Mouse (Mus musculus): ENCODE measurements around the gene Slpi.

Slpi gene
- long read RNA-seq, experiment 1, partial matches to known transcripts = 1 of 2 reads
- long read RNA-seq, experiment 1, other reads (novel, unspliced or antisense) = 0 of 2 reads
- long read RNA-seq, experiment 2, partial matches to known transcripts = 0 of 3 reads
- long read RNA-seq, experiment 2, other reads (novel, unspliced or antisense) = 0 of 3 reads

DNA sequence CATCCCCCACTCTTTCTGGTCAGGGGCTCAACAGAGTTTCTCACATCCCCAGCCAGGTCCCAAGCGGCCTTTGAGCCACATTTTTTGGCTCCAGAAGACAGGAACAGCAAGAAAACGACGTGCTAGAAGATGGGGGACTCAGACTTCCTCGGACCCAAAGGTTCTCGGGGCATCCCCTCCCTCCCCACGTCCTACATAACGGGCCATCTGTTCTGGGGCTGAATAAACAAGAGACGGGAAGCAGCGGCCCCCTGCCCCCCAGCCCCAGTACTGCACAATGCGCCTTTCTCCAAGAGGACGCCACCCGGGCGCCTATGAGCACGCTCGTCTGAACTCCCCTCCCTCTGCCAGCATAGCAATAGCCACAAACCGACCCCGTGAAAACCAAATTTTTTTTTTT, at the start of gene Slpi:
Slpi (minus strand) TSS at position 76 of the 400 bp plus-strand sequence.
- intact Hi-C loops (cut with DNase I) = loop anchor here (5.0 to 10.0 kb wide), 3 partner anchors 37 to 287 kb away; no protein-coding TSS in a partner anchor

DNA sequence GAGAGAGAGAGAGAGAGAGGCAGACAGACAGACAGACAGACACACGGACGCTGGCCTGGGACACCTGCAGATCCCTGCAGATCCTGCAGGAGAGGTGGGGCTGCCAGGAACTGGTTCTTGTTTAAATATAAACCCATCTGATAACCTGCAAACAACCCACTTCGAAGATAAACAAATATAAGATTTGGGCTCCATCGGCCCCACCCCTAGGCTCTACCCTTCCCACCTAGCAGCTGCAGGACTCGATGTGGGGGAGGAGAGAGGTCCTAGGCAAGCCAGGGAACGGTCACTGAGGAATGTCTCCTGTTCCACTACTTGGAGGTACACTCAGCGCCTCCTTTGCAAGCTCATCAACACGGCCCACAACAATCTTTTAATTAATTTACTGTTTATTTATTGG, 49.4 kb upstream of the Slpi start:
- intact Hi-C loops (cut with DNase I) = no loop called here

- intact Hi-C loops (cut with DNase I) = no loop called here
These were observed 48.8 kb upstream of the Slpi start for GRCm38 (mm10) chr2:164437710-164438109.

DNA sequence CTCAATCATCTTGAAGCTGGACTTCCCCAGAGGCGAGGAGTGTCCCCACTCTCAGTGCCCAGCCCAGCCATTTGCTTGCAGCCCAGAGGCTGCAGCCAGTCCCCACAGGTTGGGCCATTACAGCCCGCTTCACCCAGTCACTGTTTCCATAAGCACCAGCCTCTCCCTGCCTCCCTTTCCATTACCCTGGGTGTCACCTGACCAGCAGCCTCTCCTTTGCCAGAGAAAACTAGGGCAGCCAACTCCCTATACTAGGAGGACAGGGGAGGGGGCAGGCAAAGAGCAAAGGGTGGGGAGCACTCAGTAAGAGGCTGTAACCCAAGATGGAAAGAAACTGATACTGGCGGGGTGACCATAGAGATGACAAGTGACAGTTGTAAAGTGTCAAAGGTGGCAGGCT, 48.1 kb upstream of the Slpi start:
- intact Hi-C loops (cut with DNase I) = no loop called here

DNA sequence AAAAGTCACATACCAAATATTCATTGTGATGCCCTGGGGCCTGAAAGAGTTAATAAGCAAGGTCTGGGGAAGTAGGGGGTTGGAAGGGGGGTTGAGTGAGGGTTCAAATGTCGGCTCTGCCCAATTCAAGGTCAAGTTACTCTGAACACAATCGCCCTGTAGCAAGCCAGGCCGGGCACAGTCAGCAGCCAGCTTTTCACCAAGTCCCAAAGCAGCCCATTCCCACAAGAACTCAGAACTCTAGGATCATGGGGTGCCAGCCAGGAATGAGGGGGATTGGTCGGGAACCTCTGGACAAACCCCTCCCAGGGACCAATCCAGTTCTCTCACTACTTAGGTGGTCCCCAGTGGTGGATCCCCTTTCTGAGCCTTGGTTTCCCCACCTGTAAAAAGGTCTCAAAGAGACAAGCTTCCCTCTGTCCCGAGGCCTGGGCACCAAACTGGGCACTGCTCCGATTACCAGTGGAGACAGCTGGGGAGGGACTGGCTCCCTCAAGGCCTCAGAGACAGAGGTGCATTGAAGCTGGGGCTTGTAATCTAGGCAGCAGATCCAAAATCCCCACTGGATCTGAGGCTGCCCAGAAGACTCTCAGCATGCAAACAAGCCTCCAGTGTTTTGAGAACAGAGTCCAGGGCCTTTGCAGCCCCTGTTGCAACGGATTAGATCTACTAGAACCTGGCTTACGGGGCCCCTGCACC, 47.5 kb upstream of the Slpi start:
- intact Hi-C loops (cut with DNase I) = no loop called here

DNA sequence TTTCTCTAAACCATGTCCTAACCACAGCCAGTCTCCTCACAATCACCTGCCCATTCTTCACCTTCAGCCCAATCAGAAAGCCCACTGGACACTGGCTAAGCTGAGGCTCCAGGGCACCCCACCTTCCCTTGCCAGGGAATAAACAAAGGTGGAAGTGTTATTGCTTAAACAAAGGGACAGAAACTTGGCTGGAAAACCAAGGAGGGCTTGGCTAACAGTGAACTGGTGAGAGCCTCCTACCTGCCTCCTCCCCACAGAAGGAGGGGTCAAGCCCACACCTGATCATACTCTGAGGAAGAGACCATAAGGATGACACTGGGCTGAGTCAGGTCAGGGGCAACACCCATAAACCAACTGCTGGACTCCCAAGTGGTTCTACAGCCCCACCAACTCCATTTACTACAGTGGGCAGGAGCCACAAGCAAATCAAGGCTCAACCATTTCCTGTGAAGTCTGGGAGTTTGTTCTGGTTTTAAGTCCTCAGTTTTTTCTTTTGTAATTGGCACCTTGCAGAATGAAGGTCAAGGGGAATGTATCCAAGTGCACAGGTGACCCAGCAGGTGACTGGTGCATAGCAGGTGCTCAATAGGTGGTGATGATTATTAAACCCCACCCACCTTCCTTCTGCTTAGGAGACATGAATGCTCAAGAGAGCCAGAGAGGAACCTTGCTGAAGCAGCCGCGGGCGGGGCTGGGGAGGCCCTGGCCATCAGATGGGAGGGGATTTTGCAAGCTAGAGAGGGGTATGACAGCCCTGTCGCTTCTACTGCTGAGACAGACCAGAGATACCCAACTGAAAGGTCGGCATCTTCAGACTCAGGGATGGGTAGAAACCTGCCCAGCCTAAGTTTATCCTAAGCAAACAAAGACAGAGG, 46.6 kb upstream of the Slpi start:
- intact Hi-C loops (cut with DNase I) = no loop called here

GRCm38 (mm10) chr2:164434681-164435080, 45.8 kb upstream of the Slpi start:
- intact Hi-C loops (cut with DNase I) = no loop called here

- intact Hi-C loops (cut with DNase I) = no loop called here
These were observed 44.5 kb upstream of the Slpi start for GRCm38 (mm10) chr2:164433278-164433895.

- intact Hi-C loops (cut with DNase I) = no loop called here
These were observed 43.8 kb upstream of the Slpi start for GRCm38 (mm10) chr2:164432541-164433191.

DNA sequence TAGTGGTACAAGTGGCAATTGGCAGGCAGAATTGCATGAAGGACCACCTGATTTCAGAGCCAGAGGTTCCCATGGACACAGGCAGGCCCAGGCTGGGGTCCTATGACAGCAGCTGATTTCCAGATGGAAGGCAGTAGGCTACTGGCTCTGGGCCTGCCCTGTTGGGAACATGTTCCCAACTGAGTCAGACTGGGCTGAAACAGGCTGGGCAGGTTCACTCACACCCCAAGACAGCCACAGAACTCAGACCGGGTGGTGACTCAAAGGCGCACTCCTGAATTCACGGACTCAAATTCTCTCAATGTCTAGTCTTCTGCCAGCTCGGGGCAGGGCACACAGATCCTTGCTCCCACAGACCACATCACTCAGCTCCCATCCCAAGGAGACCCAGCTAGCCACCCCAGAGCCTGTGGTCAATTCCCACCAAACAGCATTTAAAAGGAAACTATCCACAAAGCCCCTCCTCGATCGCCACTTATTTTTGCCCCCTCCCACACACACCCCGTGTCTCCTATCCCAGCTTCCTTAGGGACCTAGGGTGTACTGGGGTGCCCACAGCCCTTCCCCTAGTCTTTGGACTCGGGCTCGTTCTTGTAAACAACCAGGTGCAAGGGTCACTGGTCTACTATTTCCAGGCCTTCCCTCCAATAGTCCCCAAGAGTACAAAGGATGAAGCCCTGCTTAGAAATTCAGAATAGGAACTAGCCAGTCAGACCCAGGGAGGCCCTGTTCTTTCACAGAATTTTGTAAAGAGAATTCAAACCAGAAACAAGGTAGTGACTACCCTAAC, 43.0 kb upstream of the Slpi start:
- intact Hi-C loops (cut with DNase I) = no loop called here

DNA sequence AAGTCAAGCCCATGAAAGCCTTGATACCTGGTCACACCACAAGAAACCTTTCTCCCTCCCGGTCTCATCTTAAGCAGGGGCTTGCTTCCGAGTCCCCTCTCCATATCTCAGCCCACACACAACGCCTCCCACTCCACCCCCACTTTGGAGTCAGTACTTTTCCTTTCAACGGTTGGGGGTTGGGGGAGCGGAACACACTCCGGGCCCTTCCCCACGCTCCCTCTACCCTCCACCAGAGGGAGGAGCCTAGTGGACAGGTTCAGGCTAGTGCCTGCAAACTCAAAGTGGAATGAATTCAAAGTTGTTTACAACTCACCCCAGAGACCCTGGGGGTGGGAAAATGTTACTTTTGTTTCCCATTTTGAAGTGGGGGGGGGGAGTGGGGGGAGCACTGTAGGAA, 41.8 kb upstream of the Slpi start:
- intact Hi-C loops (cut with DNase I) = no loop called here

DNA sequence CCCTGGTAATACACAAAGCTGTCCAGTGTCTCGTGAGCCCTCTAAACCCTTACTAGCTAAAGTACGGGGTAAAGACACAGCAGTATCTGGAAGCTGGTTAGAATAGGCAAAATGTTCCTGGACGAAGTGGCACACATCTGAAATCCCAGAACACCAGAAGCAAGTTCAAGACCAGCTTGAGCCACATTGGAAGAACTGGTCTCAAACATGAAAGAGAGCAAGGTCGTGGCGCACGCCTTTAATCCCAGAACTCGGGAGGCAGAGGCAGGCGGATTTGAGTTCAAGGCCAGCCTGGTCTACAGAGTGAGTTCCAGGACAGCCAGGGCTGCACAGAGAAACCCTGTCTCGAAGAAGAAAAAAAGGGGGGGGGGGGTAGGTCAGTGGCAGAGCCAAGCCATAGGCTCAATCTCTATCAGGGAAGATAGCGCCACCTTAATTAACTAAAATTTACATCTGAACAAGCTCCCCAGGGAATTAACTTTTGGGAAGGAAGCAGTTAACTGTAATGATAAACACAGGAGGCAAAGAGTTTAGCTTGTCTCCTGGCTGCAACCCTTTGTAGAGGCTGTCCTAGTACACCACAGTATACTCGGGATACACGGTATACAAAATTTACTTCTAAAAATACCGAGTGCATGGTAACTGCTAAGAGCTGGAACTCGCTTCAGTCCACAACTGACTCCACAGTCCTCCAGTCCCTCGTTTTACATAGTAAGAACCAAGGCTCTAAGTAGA, 41.2 kb upstream of the Slpi start:
- intact Hi-C loops (cut with DNase I) = no loop called here

DNA sequence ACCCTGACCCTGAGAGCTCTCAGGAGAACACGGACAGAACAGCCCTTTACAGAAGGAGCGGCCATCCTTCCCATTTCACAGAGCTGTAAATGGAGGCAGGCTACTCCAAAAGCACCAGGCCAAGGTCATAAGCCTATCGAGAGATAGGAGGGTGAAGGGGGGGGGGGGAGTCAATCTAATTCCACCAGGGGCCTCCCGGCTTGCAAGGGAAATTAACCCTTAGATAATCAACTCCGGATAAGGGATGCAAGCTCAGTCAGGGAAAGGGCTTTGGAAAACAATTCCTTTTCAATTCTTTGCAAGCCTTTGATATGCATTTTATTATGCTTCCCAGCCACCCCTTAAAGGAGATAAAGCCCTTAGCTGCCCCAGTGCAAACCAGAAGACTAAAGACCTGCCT, 39.6 kb upstream of the Slpi start:
- intact Hi-C loops (cut with DNase I) = no loop called here

DNA sequence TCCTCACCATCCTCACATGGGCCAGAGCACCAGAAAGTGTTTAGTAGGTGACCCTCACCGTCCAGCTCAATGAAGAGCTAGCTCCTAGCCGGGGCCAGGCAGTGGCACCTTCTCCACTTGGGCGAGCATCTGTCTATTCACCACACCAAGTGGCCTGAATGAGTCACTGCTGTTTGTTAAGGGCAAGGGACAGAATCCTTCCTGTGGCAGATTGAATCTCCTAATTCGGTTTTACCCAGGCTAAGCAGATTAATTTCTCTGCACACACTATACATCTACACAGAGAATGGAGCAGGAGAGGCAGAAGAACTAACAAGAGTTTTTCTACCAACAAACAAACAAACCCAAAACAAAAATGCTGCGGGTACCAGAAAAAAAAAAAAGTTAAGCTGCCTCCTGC, 38.1 kb upstream of the Slpi start:
- intact Hi-C loops (cut with DNase I) = no loop called here

DNA sequence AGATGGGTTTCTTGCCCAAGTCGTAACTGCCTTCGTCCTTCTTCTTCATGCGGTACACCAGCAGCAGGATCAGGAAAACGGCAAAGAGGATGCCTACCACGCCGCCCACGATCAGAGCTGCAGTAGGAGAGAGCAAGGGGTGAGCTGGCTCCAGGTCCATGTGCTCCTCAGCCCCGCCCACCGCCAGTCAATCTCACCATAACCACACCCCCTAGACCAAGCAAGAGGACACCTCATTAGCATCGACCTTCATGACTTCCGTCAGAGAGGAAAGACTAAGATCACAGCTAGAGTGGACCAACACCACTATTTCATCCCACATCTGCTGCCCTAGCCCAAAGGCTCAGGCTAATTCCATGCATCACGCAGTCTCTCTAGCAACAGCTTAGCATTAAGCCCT, 37.2 kb upstream of the Slpi start:
- intact Hi-C loops (cut with DNase I) = no loop called here

DNA sequence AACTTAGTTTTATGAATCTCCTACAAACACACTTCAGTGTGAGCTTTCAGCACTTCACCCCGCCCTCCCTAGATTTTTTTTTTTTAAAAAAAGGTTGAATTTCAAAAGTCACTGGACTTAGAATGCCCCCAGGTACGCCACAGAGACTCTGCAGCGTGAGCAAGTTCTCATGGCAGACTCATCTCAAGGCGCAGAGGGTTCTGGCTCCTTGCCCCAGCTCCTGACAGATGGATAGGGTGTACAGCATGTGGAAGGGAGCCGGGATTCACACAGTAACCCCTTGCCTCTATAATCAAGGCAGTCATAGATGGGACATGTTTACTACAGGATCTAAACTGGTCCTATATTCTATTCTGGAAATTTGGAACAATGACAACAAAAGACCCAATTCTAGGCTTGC, 36.5 kb upstream of the Slpi start:
- intact Hi-C loops (cut with DNase I) = no loop called here

DNA sequence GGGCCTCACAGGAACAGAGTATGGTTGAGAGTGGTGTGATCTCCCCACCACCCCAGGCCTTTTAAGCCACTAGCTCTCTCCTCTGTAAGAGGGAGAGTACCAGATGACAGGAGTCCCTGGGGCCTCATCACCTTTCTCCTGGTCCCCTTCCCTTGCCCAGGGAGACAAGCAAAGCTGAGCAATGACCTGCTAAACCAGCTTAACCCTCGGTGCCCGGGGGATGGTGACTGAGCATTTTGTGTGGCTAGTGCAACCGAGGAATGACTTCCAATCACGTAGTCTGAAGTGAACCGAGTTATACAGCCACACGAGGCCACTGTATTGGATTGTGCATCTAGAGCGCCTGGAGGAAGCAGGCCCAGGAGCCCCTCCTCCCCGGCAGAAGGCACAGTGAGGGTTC, 35.5 kb upstream of the Slpi start:
- intact Hi-C loops (cut with DNase I) = no loop called here

- intact Hi-C loops (cut with DNase I) = no loop called here
These were observed 34.6 kb upstream of the Slpi start for GRCm38 (mm10) chr2:164423464-164423863.

DNA sequence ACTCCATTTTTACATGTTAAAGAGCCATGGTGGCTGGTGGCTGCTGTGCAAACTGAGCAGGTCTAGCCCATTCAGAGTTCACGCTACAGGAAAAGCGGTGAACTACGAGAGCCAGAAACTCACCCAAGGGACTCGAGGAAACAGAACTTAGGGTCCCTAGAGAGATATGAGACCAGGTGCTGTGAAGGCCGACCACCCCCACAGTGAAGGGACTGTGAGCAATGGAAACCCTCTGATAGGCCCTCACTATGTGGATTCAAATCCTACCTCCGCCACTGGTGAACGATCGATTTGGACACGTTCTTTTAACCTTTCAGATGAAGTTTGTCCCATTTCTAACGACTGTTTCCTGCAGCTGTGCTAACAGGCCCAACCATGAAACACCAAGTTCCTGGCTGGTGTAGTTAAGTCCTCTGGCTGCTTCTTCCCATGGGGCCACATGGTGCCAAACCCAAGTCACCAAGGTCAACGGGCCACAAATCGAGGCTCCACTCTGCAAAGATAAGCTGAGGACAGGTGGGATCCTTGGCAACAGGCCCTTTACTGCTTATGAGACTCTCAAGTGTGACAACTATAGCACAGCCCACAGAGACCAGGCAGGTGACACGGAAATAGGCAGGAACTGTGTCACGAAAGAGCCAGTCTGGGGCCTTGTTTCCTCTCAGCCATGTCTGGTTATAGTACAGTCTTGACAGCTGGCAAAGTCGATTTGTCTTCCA, 33.9 kb upstream of the Slpi start:
- intact Hi-C loops (cut with DNase I) = no loop called here

Data from adrenal gland (tissue).